Mouse (Mus musculus): ENCODE data around the gene Tmx2. TPM values are rescaled to one million over a fixed set of nuclear protein-coding genes. Genes with fewer than 3 reads are reported as not detected.
"Not testable (repeated sequence)": the region's sequence is repeated elsewhere in the genome, so short reads cannot be mapped to it uniquely, and the experiment has no call there.

Gene Tmx2
- polyA plus RNA-seq, 1 experiment from 2014 or later, result 161 TPM

DNA sequence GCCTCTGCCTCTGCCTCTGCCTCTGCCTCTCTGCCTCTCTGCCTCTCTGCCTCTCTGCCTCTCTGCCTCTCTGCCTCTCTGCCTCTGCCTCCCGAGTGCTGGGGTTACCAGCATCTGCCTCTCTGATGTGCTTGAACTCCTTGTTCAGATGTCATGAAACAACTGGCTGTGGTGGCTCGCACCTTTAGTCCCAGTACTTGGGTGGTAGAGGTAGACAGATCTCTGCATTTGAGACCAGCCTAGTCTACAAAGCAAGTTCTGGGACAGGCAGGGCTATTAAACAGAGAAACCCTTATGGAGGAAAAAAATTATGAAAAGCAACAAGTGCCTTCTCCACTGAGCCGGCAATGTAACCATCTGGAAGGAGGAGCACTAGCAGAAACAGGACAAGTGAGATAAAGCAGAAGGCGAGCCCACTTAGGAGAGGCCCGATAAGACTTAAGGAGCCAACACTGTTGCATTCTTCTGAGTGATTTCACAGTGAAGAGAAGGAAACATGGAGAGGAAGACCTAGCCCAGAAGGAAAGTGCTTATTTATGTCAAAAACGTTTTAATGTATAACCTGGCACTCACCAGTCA lies 3.8 kb upstream of the Tmx2 start:
- Histone ChIP-seq H3K4me1 (ENCODE audit: control insufficient read depth in 2 of 2, insufficient read depth in 2 of 2, low read length in 2 of 2) (peaks cover 0 to 7% of the 10 kb centered on the region in 2 experiments; a peak in 1 of 4 replicates), H3K4me2 (ENCODE audit: low read length) (no peak overlapping the region), H3K9ac (ENCODE audit: low read length) (no peak overlapping the region), H3K4me3 (ENCODE audit: control insufficient read depth in 1 of 2, insufficient read depth in 1 of 2, low read depth in 1 of 2, low read length in 2 of 2) (no peak overlapping the region), H3K27ac (replicated peaks in 1 of 2; ENCODE audit: control insufficient read depth in 1 of 2, insufficient read depth in 1 of 2, low read depth in 2 of 2, low read length in 2 of 2) (peak overlapping the region in 1 of 2 experiments; percentile 33; a peak in 1 of 4 replicates), H3K9me3 (ENCODE audit: control insufficient read depth, low read length) (0 out of 2 replicates have a peak, but pooled peaks cover 3% of the 10 kb centered on the region), H3K36me3 (ENCODE audit: control insufficient read depth, insufficient read depth, low read length) (peaks cover 39% of the 10 kb centered on the region), H3K27me3 (ENCODE audit: control insufficient read depth, insufficient read depth, low read length) (no peaks in the 10 kb centered on the region)
- 20% methylated on average over 6 of the region's 6 CpGs for WGBS
- no peak for ATAC-seq (ENCODE audit: insufficient number of reproducible peaks, insufficient read depth, low FRiP score, low read depth)

- ATAC-seq (ENCODE audit: insufficient number of reproducible peaks, insufficient read depth, low FRiP score, low read depth), result peak; percentile 99
- peak within 1 kb of the TSS; percentile 75 to 81 for H3K27ac ChIP-seq (replicated peaks in 1 of 2; ENCODE audit: control insufficient read depth in 1 of 2, insufficient read depth in 1 of 2, low read depth in 2 of 2, low read length in 2 of 2)
- H3K4me2 ChIP-seq (ENCODE audit: low read length), result peak within 1 kb of the TSS; percentile 85
- H3K9ac ChIP-seq (ENCODE audit: low read length), result peak within 1 kb of the TSS; percentile 87
- no peaks in the 10 kb centered on the region for H3K9me3 ChIP-seq (ENCODE audit: control insufficient read depth, low read length)
- peak within 1 kb of the TSS; percentile 81 to 88 for H3K4me3 ChIP-seq (ENCODE audit: control insufficient read depth in 1 of 2, insufficient read depth in 1 of 2, low read depth in 1 of 2, low read length in 2 of 2)
- H3K27me3 ChIP-seq (ENCODE audit: control insufficient read depth, insufficient read depth, low read length), result no peaks in the 10 kb centered on the region
- peaks cover 0 to 20% of the 10 kb centered on the region in 2 experiments; a peak in 2 of 4 replicates for H3K4me1 ChIP-seq (ENCODE audit: control insufficient read depth in 2 of 2, insufficient read depth in 2 of 2, low read length in 2 of 2)
- WGBS, result under 1% methylated on average over 44 of the region's 44 CpGs
- peaks cover 45% of the 10 kb centered on the region for H3K36me3 ChIP-seq (ENCODE audit: control insufficient read depth, insufficient read depth, low read length)
Observed at GRCm38 (mm10) chr2:84677968-84678880, 716 bp downstream of the Tmx2 start, which contains the start of the genes Gm28635 and Med19. TSS of gene Gm28635 (minus strand) at chr2:84678041. TSS of gene Med19 (plus strand) at chr2:84678402.

GRCm38 (mm10) chr2:84677270-84677967 lies 1.5 kb downstream of the Tmx2 start:
- peaks cover 0 to 16% of the 10 kb centered on the region in 2 experiments; a peak in 2 of 4 replicates for H3K4me1 ChIP-seq (ENCODE audit: control insufficient read depth in 2 of 2, insufficient read depth in 2 of 2, low read length in 2 of 2)
- peak overlapping the region; percentile 82 for H3K9ac ChIP-seq (ENCODE audit: low read length)
- WGBS, result 8% methylated on average over 22 of the region's 22 CpGs
- peak overlapping the region; percentile 69 to 81 for H3K4me3 ChIP-seq (ENCODE audit: control insufficient read depth in 1 of 2, insufficient read depth in 1 of 2, low read depth in 1 of 2, low read length in 2 of 2)
- H3K4me2 ChIP-seq (ENCODE audit: low read length), result peak overlapping the region; percentile 79
- ATAC-seq (ENCODE audit: insufficient number of reproducible peaks, insufficient read depth, low FRiP score, low read depth), result peak; percentile 45
- no peaks in the 10 kb centered on the region for H3K9me3 ChIP-seq (ENCODE audit: control insufficient read depth, low read length)
- peaks cover 53% of the 10 kb centered on the region for H3K36me3 ChIP-seq (ENCODE audit: control insufficient read depth, insufficient read depth, low read length)
- no peaks in the 10 kb centered on the region for H3K27me3 ChIP-seq (ENCODE audit: control insufficient read depth, insufficient read depth, low read length)
- peak overlapping the region; percentile 75 to 81 for H3K27ac ChIP-seq (replicated peaks in 1 of 2; ENCODE audit: control insufficient read depth in 1 of 2, insufficient read depth in 1 of 2, low read depth in 2 of 2, low read length in 2 of 2)

- Histone ChIP-seq H3K27ac (replicated peaks in 1 of 2; ENCODE audit: control insufficient read depth in 1 of 2, insufficient read depth in 1 of 2, low read depth in 2 of 2, low read length in 2 of 2) (peak overlapping the region in 1 of 2 experiments; percentile 91; a peak in 1 of 4 replicates), H3K36me3 (ENCODE audit: control insufficient read depth, insufficient read depth, low read length) (peaks cover 57% of the 10 kb centered on the region), H3K4me2 (ENCODE audit: low read length) (0 out of 2 replicates have a peak overlapping the region, but pooled peaks have one; percentile 81), H3K4me1 (ENCODE audit: control insufficient read depth in 2 of 2, insufficient read depth in 2 of 2, low read length in 2 of 2) (peaks cover 3 to 18% of the 10 kb centered on the region in 2 experiments)
- H3K9me3 ChIP-seq (ENCODE audit: control insufficient read depth, low read length); H3K9ac ChIP-seq (ENCODE audit: low read length); H3K27me3 ChIP-seq (ENCODE audit: control insufficient read depth, insufficient read depth, low read length); H3K4me3 ChIP-seq (ENCODE audit: control insufficient read depth in 1 of 2, insufficient read depth in 1 of 2, low read depth in 1 of 2, low read length in 2 of 2); ATAC-seq (ENCODE audit: insufficient number of reproducible peaks, insufficient read depth, low FRiP score, low read depth): not testable (repeated sequence)
- WGBS, result 57% methylated on average over 4 of the region's 5 CpGs
Observed at GRCm38 (mm10) chr2:84671535-84671934, 7.4 kb downstream of the Tmx2 start.

DNA sequence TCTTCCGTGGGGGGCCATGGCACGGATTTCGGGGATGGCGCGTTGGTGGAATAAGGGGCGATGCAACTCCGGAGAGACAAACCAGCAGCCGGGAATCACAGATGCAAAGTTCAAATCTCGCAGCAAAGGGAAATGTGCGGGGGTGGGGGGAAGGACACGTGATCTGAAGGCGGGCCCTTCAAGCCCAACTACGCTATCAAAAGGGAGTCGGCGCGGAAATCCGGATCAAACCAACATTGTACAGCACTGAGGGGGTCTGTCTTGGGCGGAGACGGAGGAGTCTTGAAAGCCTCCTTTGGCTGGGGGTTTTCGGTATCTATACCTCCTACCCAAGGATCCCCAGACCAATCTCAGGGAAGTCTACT lies 8.4 kb downstream of the Tmx2 start, which contains the start of gene Selenoh:
Gene Selenoh, minus strand, starts transcription at position 202 of the 365 bp plus-strand sequence.
- Histone ChIP-seq H3K4me1 (ENCODE audit: control insufficient read depth in 2 of 2, insufficient read depth in 2 of 2, low read length in 2 of 2) (peaks cover 6 to 12% of the 10 kb centered on the region in 2 experiments), H3K9ac (ENCODE audit: low read length) (peak within 1 kb of the TSS; percentile 97), H3K4me3 (ENCODE audit: control insufficient read depth in 1 of 2, insufficient read depth in 1 of 2, low read depth in 1 of 2, low read length in 2 of 2) (peak within 1 kb of the TSS; percentile 98 to 99), H3K9me3 (ENCODE audit: control insufficient read depth, low read length) (no peaks in the 10 kb centered on the region), H3K4me2 (ENCODE audit: low read length) (peak within 1 kb of the TSS; percentile 81), H3K36me3 (ENCODE audit: control insufficient read depth, insufficient read depth, low read length) (peaks cover 48% of the 10 kb centered on the region), H3K27me3 (ENCODE audit: control insufficient read depth, insufficient read depth, low read length) (no peaks in the 10 kb centered on the region), H3K27ac (replicated peaks in 1 of 2; ENCODE audit: control insufficient read depth in 1 of 2, insufficient read depth in 1 of 2, low read depth in 2 of 2, low read length in 2 of 2) (peak within 1 kb of the TSS; percentile 91 to 95)
- ATAC-seq (ENCODE audit: insufficient number of reproducible peaks, insufficient read depth, low FRiP score, low read depth), result peak; percentile 84
- under 1% methylated on average over 20 of the region's 20 CpGs for WGBS

GRCm38 (mm10) chr2:84669828-84670568 lies 8.9 kb downstream of the Tmx2 start:
- ATAC-seq (ENCODE audit: insufficient number of reproducible peaks, insufficient read depth, low FRiP score, low read depth), result peak; percentile 63
- peak overlapping the region; percentile 97 for H3K9ac ChIP-seq (ENCODE audit: low read length)
- no peaks in the 10 kb centered on the region for H3K9me3 ChIP-seq (ENCODE audit: control insufficient read depth, low read length)
- no peaks in the 10 kb centered on the region for H3K27me3 ChIP-seq (ENCODE audit: control insufficient read depth, insufficient read depth, low read length)
- H3K4me3 ChIP-seq (ENCODE audit: control insufficient read depth in 1 of 2, insufficient read depth in 1 of 2, low read depth in 1 of 2, low read length in 2 of 2), result peak overlapping the region; percentile 98 to 99
- H3K4me2 ChIP-seq (ENCODE audit: low read length), result peak overlapping the region; percentile 81
- WGBS, result 3% methylated on average over 39 of the region's 39 CpGs
- peaks cover 42% of the 10 kb centered on the region for H3K36me3 ChIP-seq (ENCODE audit: control insufficient read depth, insufficient read depth, low read length)
- peak overlapping the region; percentile 91 to 95 for H3K27ac ChIP-seq (replicated peaks in 1 of 2; ENCODE audit: control insufficient read depth in 1 of 2, insufficient read depth in 1 of 2, low read depth in 2 of 2, low read length in 2 of 2)
- H3K4me1 ChIP-seq (ENCODE audit: control insufficient read depth in 2 of 2, insufficient read depth in 2 of 2, low read length in 2 of 2), result peaks cover 6 to 12% of the 10 kb centered on the region in 2 experiments

Data from heart, embryonic 14.5 days (tissue).